Mouse (Mus musculus) thymus, adult 2 months (tissue): ENCODE results near the gene A930004D18Rik. TPM values are rescaled to one million over a fixed set of nuclear protein-coding genes. Genes with fewer than 3 reads are reported as not detected.

Experiments
- DNase-seq: peaks from one replicate; pipeline ENCODE4 v3.0.0; 2021
- H3K27ac ChIP-seq: fragments of 200-500 bp; 2 replicates; pipeline ENCODE4 v1.5.1; 2012; ENCODE audit warnings: low read length, control low read depth; ENCODE audit not compliant: control insufficient read depth, insufficient read depth
- H3K27me3 ChIP-seq: fragments of 200-500 bp; 2 replicates; pipeline ENCODE4 v1.6.1; 2012; ENCODE audit warnings: mild to moderate bottlenecking, low read length, moderate library complexity, mixed read lengths; ENCODE audit not compliant: control insufficient read depth, insufficient read depth
- H3K36me3 ChIP-seq: fragments of 200-500 bp; 2 replicates; pipeline ENCODE4 v1.6.1; 2012; ENCODE audit warnings: mild to moderate bottlenecking, low read length, moderate library complexity; ENCODE audit not compliant: control insufficient read depth, insufficient read depth
- H3K4me1 ChIP-seq: fragments of 200-500 bp; replicated peaks from 2 replicates; pipeline ENCODE4 v1.6.1; 2012; ENCODE audit warnings: low read length; ENCODE audit not compliant: control insufficient read depth, insufficient read depth
- H3K4me3 ChIP-seq: fragments of 200-500 bp; 2 replicates; pipeline ENCODE4 v1.5.1; 2012; ENCODE audit warnings: mild to moderate bottlenecking, low read length, control low read depth, moderate library complexity; ENCODE audit not compliant: control insufficient read depth, insufficient read depth
- CTCF ChIP-seq: fragments of 200-500 bp; IDR thresholded peaks from 2 replicates; pipeline ENCODE4 v1.5.1; 2012; ENCODE audit warnings: mild to moderate bottlenecking, control low read depth, low read length, moderate library complexity, borderline replicate concordance; ENCODE audit not compliant: control insufficient read depth, poor library complexity, insufficient read depth; ENCODE audit errors: extremely low read depth
- POLR2A ChIP-seq: fragments of 200-500 bp; IDR thresholded peaks from 2 replicates; pipeline ENCODE4 v1.6.1; 2012; ENCODE audit warnings: mild to moderate bottlenecking, low read length, control low read depth, moderate library complexity; ENCODE audit not compliant: control insufficient read depth, poor library complexity, insufficient read depth; ENCODE audit errors: extremely low read depth
- WGBS: fragments of 180-500 bp; shearing (Covaris S2); methylation state at CpG from one replicate; pipeline ENCODE4 v1.1.7; 2018; 5-methylcytosine and 5-hydroxymethylcytosine counted together
- polyA plus RNA-seq: library from polyadenylated mRNA; depleted of rRNA; stranded (reverse); fragments of >200 nt; gene quantifications from 2 replicates; pipeline ENCODE4 v1.2.3, GENCODE M21; 2012

The A930004D18Rik gene
- polyA plus RNA-seq, 1 experiment = 0.75 TPM

- TF ChIP-seq POLR2A = no peak
- no peak for TF ChIP-seq CTCF
- WGBS = 61% methylated on average over 1 of the region's 1 CpGs
These were observed 20.9 kb downstream of the A930004D18Rik start for GRCm38 (mm10) chr2:18016639-18017038.

GRCm38 (mm10) chr2:18015581-18015980 is 22.0 kb downstream of the A930004D18Rik start:
- no peak for DNase-seq
- TF ChIP-seq POLR2A (no peak), CTCF (no peak)
- no peaks in the 10 kb centered on the region for H3K4me1 ChIP-seq
- 77% methylated on average over 3 of the region's 3 CpGs for WGBS
- no peak overlapping the region for H3K4me3 ChIP-seq
- H3K36me3 ChIP-seq = no peaks in the 10 kb centered on the region
- H3K27me3 ChIP-seq = no peaks in the 10 kb centered on the region
- H3K27ac ChIP-seq = no peak overlapping the region

More at GRCm38 (mm10) chr2:18016639-18017038, 20.9 kb downstream of the A930004D18Rik start:
- no peaks in the 10 kb centered on the region for H3K27me3 ChIP-seq
- DNase-seq = no peak
- H3K4me3 ChIP-seq = no peak overlapping the region
- H3K4me1 ChIP-seq = no peaks in the 10 kb centered on the region
- no peak overlapping the region for H3K27ac ChIP-seq
- H3K36me3 ChIP-seq = no peaks in the 10 kb centered on the region

GRCm38 (mm10) chr2:18012866-18013265 is 24.7 kb downstream of the A930004D18Rik start:
- Histone ChIP-seq H3K36me3 (no peaks in the 10 kb centered on the region), H3K4me3 (no peak overlapping the region), H3K27ac (no peak overlapping the region), H3K27me3 (no peaks in the 10 kb centered on the region), H3K4me1 (no peaks in the 10 kb centered on the region)
- DNase-seq = no peak
- TF ChIP-seq POLR2A = no peak
- no peak for TF ChIP-seq CTCF
- 95% methylated on average over 3 of the region's 3 CpGs for WGBS

GRCm38 (mm10) chr2:18011226-18011625 is 26.3 kb downstream of the A930004D18Rik start:
- Histone ChIP-seq H3K4me3 (no peak overlapping the region), H3K36me3 (no peaks in the 10 kb centered on the region), H3K27me3 (no peaks in the 10 kb centered on the region), H3K4me1 (no peaks in the 10 kb centered on the region), H3K27ac (no peak overlapping the region)
- DNase-seq = no peak
- TF ChIP-seq CTCF (no peak), POLR2A (no peak)
- WGBS = 94% methylated on average over 6 of the region's 6 CpGs

- 78% methylated on average over 8 of the region's 8 CpGs for WGBS
- no peak overlapping the region for H3K4me3 ChIP-seq
- no peaks in the 10 kb centered on the region for H3K36me3 ChIP-seq
- H3K27me3 ChIP-seq = no peaks in the 10 kb centered on the region
- TF ChIP-seq POLR2A (no peak), CTCF (no peak)
- no peak for DNase-seq
- H3K27ac ChIP-seq = no peak overlapping the region
- H3K4me1 ChIP-seq = no peaks in the 10 kb centered on the region
These were observed 32.4 kb downstream of the A930004D18Rik start for GRCm38 (mm10) chr2:18005137-18005536.

- TF ChIP-seq CTCF (no peak), POLR2A (no peak)
- Histone ChIP-seq H3K27me3 (no peaks in the 10 kb centered on the region), H3K27ac (no peak overlapping the region), H3K4me1 (no peaks in the 10 kb centered on the region), H3K4me3 (no peak overlapping the region), H3K36me3 (no peaks in the 10 kb centered on the region)
- WGBS = 90% methylated on average over 4 of the region's 4 CpGs
- DNase-seq = no peak
These were observed 33.3 kb downstream of the A930004D18Rik start for GRCm38 (mm10) chr2:18004286-18004685.

- Histone ChIP-seq H3K36me3 (no peaks in the 10 kb centered on the region), H3K4me1 (no peaks in the 10 kb centered on the region), H3K27ac (no peak overlapping the region), H3K4me3 (no peak overlapping the region), H3K27me3 (no peaks in the 10 kb centered on the region)
- no peak for DNase-seq
- 96% methylated on average over 3 of the region's 3 CpGs for WGBS
- TF ChIP-seq CTCF (no peak), POLR2A (no peak)
These were observed 35.2 kb downstream of the A930004D18Rik start for GRCm38 (mm10) chr2:18002306-18002705.
